Mouse (Mus musculus): ENCODE results near the gene Kcnn1. TPM values are rescaled to one million over a fixed set of nuclear protein-coding genes. Genes with fewer than 3 reads are reported as not detected.

Kcnn1 gene
- polyA plus RNA-seq, 1 experiment from 2014 or later, result 2.9 TPM

GRCm38 (mm10) chr8:70844523-70844922, 18.5 kb downstream of the Kcnn1 start:
- Histone ChIP-seq H3K4me1 (ENCODE audit: control insufficient read depth, insufficient read depth, low read length) (no peaks in the 10 kb centered on the region), H3K27me3 (replicated peaks; ENCODE audit: control insufficient read depth, insufficient read depth, low read length) (no peaks in the 10 kb centered on the region), H3K36me3 (ENCODE audit: control insufficient read depth, insufficient read depth, low read length) (no peaks in the 10 kb centered on the region), H3K9me3 (ENCODE audit: control insufficient read depth, low read length) (no peaks in the 10 kb centered on the region), H3K4me3 (ENCODE audit: low read depth, low read length) (no peak overlapping the region), H3K4me2 (ENCODE audit: low read depth, low read length) (no peak overlapping the region), H3K27ac (replicated peaks; ENCODE audit: low read depth, low read length) (no peak overlapping the region), H3K9ac (ENCODE audit: low read depth, low read length) (no peak overlapping the region)
- WGBS, result 0% methylated on average over 5 of the region's 6 CpGs
- ATAC-seq (ENCODE audit: low read depth), result no peak
- peak; percentile 89 for DNase-seq (ENCODE audit: low spot score)

GRCm38 (mm10) chr8:70843941-70844340, 19.1 kb downstream of the Kcnn1 start:
- ATAC-seq (ENCODE audit: low read depth), result no peak
- WGBS, result 89% methylated on average over 8 of the region's 8 CpGs
- Histone ChIP-seq H3K9me3 (ENCODE audit: control insufficient read depth, low read length) (no peaks in the 10 kb centered on the region), H3K36me3 (ENCODE audit: control insufficient read depth, insufficient read depth, low read length) (no peaks in the 10 kb centered on the region), H3K9ac (ENCODE audit: low read depth, low read length) (0 out of 2 replicates have a peak overlapping the region, but pooled peaks have one; percentile 21), H3K27me3 (replicated peaks; ENCODE audit: control insufficient read depth, insufficient read depth, low read length) (no peaks in the 10 kb centered on the region), H3K4me1 (ENCODE audit: control insufficient read depth, insufficient read depth, low read length) (no peaks in the 10 kb centered on the region), H3K27ac (replicated peaks; ENCODE audit: low read depth, low read length) (no peak overlapping the region), H3K4me3 (ENCODE audit: low read depth, low read length) (no peak overlapping the region), H3K4me2 (ENCODE audit: low read depth, low read length) (no peak overlapping the region)
- no peak for DNase-seq (ENCODE audit: low spot score)

DNA sequence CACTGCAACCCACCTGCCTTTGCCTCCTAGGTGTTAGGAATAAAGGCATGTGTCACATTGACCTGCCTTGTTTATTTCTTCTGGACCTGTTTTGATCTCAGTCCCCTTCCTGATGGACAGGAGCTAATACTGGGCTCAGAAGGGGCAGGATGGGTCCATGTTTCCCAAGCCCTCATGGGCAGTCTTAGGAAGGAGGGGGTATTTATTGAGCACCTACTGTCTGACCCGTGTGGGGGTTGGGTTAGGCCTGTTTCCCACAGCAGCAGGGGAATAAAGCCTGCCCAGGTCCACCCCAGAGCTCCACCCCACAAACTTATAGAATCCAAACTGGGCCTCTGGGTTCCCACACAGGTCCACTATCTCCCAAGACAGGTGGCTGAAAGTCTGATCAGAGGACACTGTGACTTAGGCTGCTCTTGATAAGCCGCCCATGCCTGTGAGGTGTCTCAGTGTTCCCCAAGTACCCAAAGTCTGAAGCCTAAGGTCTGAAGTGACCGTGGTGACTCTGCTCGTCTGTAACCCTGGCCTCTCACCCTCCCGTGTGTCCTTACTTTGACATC, 19.8 kb downstream of the Kcnn1 start:
- WGBS, result 76% methylated on average over 5 of the region's 5 CpGs
- Histone ChIP-seq H3K4me2 (ENCODE audit: low read depth, low read length) (no peak overlapping the region), H3K9me3 (ENCODE audit: control insufficient read depth, low read length) (no peaks in the 10 kb centered on the region), H3K9ac (ENCODE audit: low read depth, low read length) (no peak overlapping the region), H3K4me3 (ENCODE audit: low read depth, low read length) (no peak overlapping the region), H3K36me3 (ENCODE audit: control insufficient read depth, insufficient read depth, low read length) (no peaks in the 10 kb centered on the region), H3K27ac (replicated peaks; ENCODE audit: low read depth, low read length) (no peak overlapping the region), H3K4me1 (ENCODE audit: control insufficient read depth, insufficient read depth, low read length) (no peaks in the 10 kb centered on the region), H3K27me3 (replicated peaks; ENCODE audit: control insufficient read depth, insufficient read depth, low read length) (no peaks in the 10 kb centered on the region)
- ATAC-seq (ENCODE audit: low read depth) (no peak), DNase-seq (ENCODE audit: low spot score) (no peak)

- ATAC-seq (ENCODE audit: low read depth), result no peak
- Histone ChIP-seq H3K9ac (ENCODE audit: low read depth, low read length) (no peak overlapping the region), H3K27me3 (replicated peaks; ENCODE audit: control insufficient read depth, insufficient read depth, low read length) (no peaks in the 10 kb centered on the region), H3K4me3 (ENCODE audit: low read depth, low read length) (no peak overlapping the region), H3K27ac (replicated peaks; ENCODE audit: low read depth, low read length) (no peak overlapping the region), H3K36me3 (ENCODE audit: control insufficient read depth, insufficient read depth, low read length) (no peaks in the 10 kb centered on the region), H3K4me2 (ENCODE audit: low read depth, low read length) (no peak overlapping the region), H3K9me3 (ENCODE audit: control insufficient read depth, low read length) (no peaks in the 10 kb centered on the region), H3K4me1 (ENCODE audit: control insufficient read depth, insufficient read depth, low read length) (no peaks in the 10 kb centered on the region)
- DNase-seq (ENCODE audit: low spot score), result no peak
- WGBS, result 63% methylated on average over 25 of the region's 25 CpGs
Measured at GRCm38 (mm10) chr8:70842484-70842883, 20.6 kb downstream of the Kcnn1 start.

- no peaks in the 10 kb centered on the region for H3K27me3 ChIP-seq (replicated peaks; ENCODE audit: control insufficient read depth, insufficient read depth, low read length)
- 29% methylated on average over 22 of the region's 22 CpGs for WGBS
- DNase-seq (ENCODE audit: low spot score) (peak; percentile 82), ATAC-seq (ENCODE audit: low read depth) (no peak)
- no peaks in the 10 kb centered on the region for H3K4me1 ChIP-seq (ENCODE audit: control insufficient read depth, insufficient read depth, low read length)
- H3K4me3 ChIP-seq (ENCODE audit: low read depth, low read length), result no peak overlapping the region
- H3K27ac ChIP-seq (replicated peaks; ENCODE audit: low read depth, low read length), result no peak overlapping the region
- no peaks in the 10 kb centered on the region for H3K36me3 ChIP-seq (ENCODE audit: control insufficient read depth, insufficient read depth, low read length)
- no peak overlapping the region for H3K4me2 ChIP-seq (ENCODE audit: low read depth, low read length)
- no peaks in the 10 kb centered on the region for H3K9me3 ChIP-seq (ENCODE audit: control insufficient read depth, low read length)
- H3K9ac ChIP-seq (ENCODE audit: low read depth, low read length), result no peak overlapping the region
Measured at GRCm38 (mm10) chr8:70841147-70842072, 21.6 kb downstream of the Kcnn1 start.

DNA sequence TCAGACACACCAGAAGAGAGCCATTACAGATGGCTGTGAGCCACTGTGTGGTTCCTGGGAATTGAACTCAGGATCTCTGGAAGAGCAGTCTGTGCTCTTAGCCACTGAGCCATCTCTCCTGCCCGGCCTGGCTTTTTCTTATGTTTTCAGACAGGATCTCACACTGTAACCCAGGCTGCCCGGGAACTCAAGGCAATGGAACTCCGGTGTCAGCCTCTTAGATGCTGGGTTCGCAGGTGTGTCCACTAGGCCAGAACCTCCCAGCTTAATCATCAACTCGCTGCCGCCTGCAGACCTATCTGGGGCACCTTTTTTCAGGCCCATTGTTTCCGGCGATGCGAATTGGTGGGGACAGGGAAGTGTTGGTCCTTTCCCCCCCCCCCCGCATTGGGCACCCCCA, 22.5 kb downstream of the Kcnn1 start:
- no peak for DNase-seq (ENCODE audit: low spot score)
- WGBS, result 63% methylated on average over 10 of the region's 10 CpGs
- H3K27ac ChIP-seq (replicated peaks; ENCODE audit: low read depth, low read length), result peak overlapping the region; percentile 67; the same call in 1 of the 2 replicates
- no peak for ATAC-seq (ENCODE audit: low read depth)
- H3K27me3 ChIP-seq (replicated peaks; ENCODE audit: control insufficient read depth, insufficient read depth, low read length), result no peaks in the 10 kb centered on the region
- H3K36me3 ChIP-seq (ENCODE audit: control insufficient read depth, insufficient read depth, low read length), result 0 out of 2 replicates have a peak, but pooled peaks cover 5% of the 10 kb centered on the region
- H3K4me2 ChIP-seq (ENCODE audit: low read depth, low read length), result no peak overlapping the region
- no peaks in the 10 kb centered on the region for H3K9me3 ChIP-seq (ENCODE audit: control insufficient read depth, low read length)
- no peak overlapping the region for H3K9ac ChIP-seq (ENCODE audit: low read depth, low read length)
- H3K4me3 ChIP-seq (ENCODE audit: low read depth, low read length), result no peak overlapping the region
- H3K4me1 ChIP-seq (ENCODE audit: control insufficient read depth, insufficient read depth, low read length), result no peaks in the 10 kb centered on the region

GRCm38 (mm10) chr8:70839408-70840351, 23.4 kb downstream of the Kcnn1 start, which contains the start of gene Arrdc2:
Arrdc2 (minus strand) TSS chr8:70839720.
- Histone ChIP-seq H3K9ac (ENCODE audit: low read depth, low read length) (peak within 1 kb of the TSS; percentile 82), H3K27ac (replicated peaks; ENCODE audit: low read depth, low read length) (peak within 1 kb of the TSS; percentile 71), H3K4me2 (ENCODE audit: low read depth, low read length) (peak within 1 kb of the TSS; percentile 83), H3K9me3 (ENCODE audit: control insufficient read depth, low read length) (no peaks in the 10 kb centered on the region), H3K36me3 (ENCODE audit: control insufficient read depth, insufficient read depth, low read length) (0 out of 2 replicates have a peak, but pooled peaks cover 9% of the 10 kb centered on the region), H3K27me3 (replicated peaks; ENCODE audit: control insufficient read depth, insufficient read depth, low read length) (no peaks in the 10 kb centered on the region), H3K4me1 (ENCODE audit: control insufficient read depth, insufficient read depth, low read length) (no peaks in the 10 kb centered on the region), H3K4me3 (ENCODE audit: low read depth, low read length) (peak within 1 kb of the TSS; percentile 64)
- DNase-seq (ENCODE audit: low spot score), result peak; percentile 100
- 2% methylated on average over 55 of the region's 55 CpGs for WGBS
- peak; percentile 98 for ATAC-seq (ENCODE audit: low read depth)

Measured in embryonic facial prominence, embryonic 14.5 days (tissue).